ENCODE assay signal across 12 mouse cellular contexts in the genomic region with DNA sequence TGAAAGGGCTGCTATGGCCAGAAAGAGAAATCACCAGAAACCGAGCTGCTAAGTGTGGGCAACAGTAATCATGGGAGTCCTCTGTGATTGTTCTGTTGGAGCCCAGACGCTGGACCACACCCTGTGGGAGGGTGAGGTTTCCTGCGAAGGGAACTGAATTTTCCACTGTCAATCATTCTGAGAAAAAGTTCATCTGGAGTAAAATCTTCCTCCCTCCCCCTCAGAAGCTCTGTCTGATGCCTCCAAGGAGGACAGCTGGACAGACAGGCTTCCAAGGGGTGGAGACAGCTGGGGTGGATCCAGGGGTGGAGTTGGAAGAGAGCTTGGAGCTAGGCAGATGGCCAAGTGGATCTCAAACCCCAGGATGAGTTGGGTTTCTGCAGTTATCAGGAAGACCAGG. TPM values are rescaled to one million over a fixed set of nuclear protein-coding genes. Genes with fewer than 3 reads are reported as not detected.
DNase-seq lines count a peak whose midpoint lies in the region; ATAC-seq and TF ChIP-seq lines count a peak whose summit lies in the region.
"Had no signal": no experiment of that assay in that cellular context is flagged by ENCODE, and none has a peak within 500 bp of the region (broad histone marks: within the 10 kb centered on the region; RNA-seq: fewer than 3 reads in every experiment).

No protein-coding gene starts in this region.

- peak; percentile 71 for TF ChIP-seq EP300 in lung, postnatal 0 days (IDR thresholded peaks at IDR 0.05)

- H3K9me3 ChIP-seq in embryonic facial prominence, embryonic 14.5 days (ENCODE audit: control insufficient read depth, low read length), result no peaks in the 10 kb centered on the region
- no peaks in the 10 kb centered on the region for H3K9me3 ChIP-seq in lung, postnatal 0 days (ENCODE audit: low read length)
- H3K9me3 ChIP-seq: liver, embryonic 15.5 days; neural tube, embryonic 12.5 days had no signal

- no peak overlapping the region for H3K9ac ChIP-seq in embryonic facial prominence, embryonic 14.5 days (ENCODE audit: low read depth, low read length)
- H3K9ac ChIP-seq in lung, postnatal 0 days (replicated peaks; ENCODE audit: low read depth), result no peak overlapping the region
- H3K9ac ChIP-seq: liver, embryonic 15.5 days; neural tube, embryonic 12.5 days had no signal

- peak; percentile 65 for ATAC-seq in embryonic facial prominence, embryonic 14.5 days (ENCODE audit: low read depth)
- peak; percentile 87 for ATAC-seq in lung, postnatal 0 days
- ATAC-seq in cerebellum, adult (ENCODE audit: insufficient number of reproducible peaks, low FRiP score, low TSS enrichment), result no peak
- ATAC-seq: intestine, postnatal 0 days had no signal

- whole genome bisulfite sequencing in embryonic facial prominence, embryonic 14.5 days, result 14% methylated on average over 3 of the region's 3 CpGs
- WGBS in lung, postnatal 0 days, result 23% methylated on average over 3 of the region's 3 CpGs

- H3K4me1 ChIP-seq in embryonic facial prominence, embryonic 14.5 days (ENCODE audit: control insufficient read depth, insufficient read depth, low read length), result peaks cover 36% of the 10 kb centered on the region
- H3K4me1 ChIP-seq in lung, postnatal 0 days (ENCODE audit: insufficient read depth, low read depth, low read length), result no peaks in the 10 kb centered on the region
- H3K4me1 ChIP-seq: liver, embryonic 15.5 days; neural tube, embryonic 12.5 days had no signal

- H3K27ac ChIP-seq in embryonic facial prominence, embryonic 14.5 days (replicated peaks; ENCODE audit: low read depth, low read length), result no peak overlapping the region
- H3K27ac ChIP-seq in lung, postnatal 0 days (ENCODE audit: low read length), result 0 out of 2 replicates have a peak overlapping the region, but pooled peaks have one; percentile 20
- H3K27ac ChIP-seq: liver, embryonic 15.5 days; neural tube, embryonic 12.5 days had no signal

- TF ChIP-seq CTCF in lung, postnatal 0 days (IDR thresholded peaks at IDR 0.05), result no peak

- H3K4me3 ChIP-seq in embryonic facial prominence, embryonic 14.5 days (ENCODE audit: low read depth, low read length), result no peak overlapping the region
- no peak overlapping the region for H3K4me3 ChIP-seq in lung, postnatal 0 days (ENCODE audit: low read depth, low read length)
- H3K4me3 ChIP-seq: liver, embryonic 15.5 days; neural tube, embryonic 12.5 days had no signal

- DNase-seq in adrenal gland, postnatal 25 days, result peak; percentile 23
- no peak for DNase-seq in adrenal gland, postnatal 14 days
- DNase-seq in embryonic facial prominence, embryonic 14.5 days (ENCODE audit: low spot score), result peak; percentile 85
- DNase-seq in heart, postnatal 25 days (ENCODE audit: low spot score), result peak; percentile 65
- DNase-seq in lung, postnatal 0 days (ENCODE audit: low spot score), result peak; percentile 66
- no peak for DNase-seq in layer of hippocampus, postnatal 10 days (ENCODE audit: low spot score in 2 of 2)
- DNase-seq in natural killer cell, adult 2 months (ENCODE audit: low spot score in 2 of 2), result no peak
- DNase-seq: cerebellum, adult 18-20 months had no signal

- no peak overlapping the region for H3K4me2 ChIP-seq in embryonic facial prominence, embryonic 14.5 days (ENCODE audit: low read depth, low read length)
- H3K4me2 ChIP-seq in lung, postnatal 0 days (replicated peaks; ENCODE audit: low read depth, low read length), result no peak overlapping the region
- H3K4me2 ChIP-seq: liver, embryonic 15.5 days; neural tube, embryonic 12.5 days had no signal

- no peaks in the 10 kb centered on the region for H3K36me3 ChIP-seq in embryonic facial prominence, embryonic 14.5 days (ENCODE audit: control insufficient read depth, insufficient read depth, low read length)
- no peaks in the 10 kb centered on the region for H3K36me3 ChIP-seq in lung, postnatal 0 days (ENCODE audit: insufficient read depth, low read length)
- H3K36me3 ChIP-seq: liver, embryonic 15.5 days; neural tube, embryonic 12.5 days had no signal

- H3K27me3 ChIP-seq in embryonic facial prominence, embryonic 14.5 days (replicated peaks; ENCODE audit: control insufficient read depth, insufficient read depth, low read length), result no peaks in the 10 kb centered on the region
- no peaks in the 10 kb centered on the region for H3K27me3 ChIP-seq in lung, postnatal 0 days (replicated peaks; ENCODE audit: insufficient read depth, low read length)
- H3K27me3 ChIP-seq: neural tube, embryonic 12.5 days had no signal

- intact Hi-C loops in heart, postnatal 25 days (cut with DNase I), result no loop called here

RNA-seq across cellular contexts. Expression of a gene that starts 19.8 kb away (rescaled TPM):
- total RNA-seq in adrenal gland, postnatal 25 days (2021), result 28.5 and 36.1 TPM in 2 replicates
- 33.3 and 36.4 TPM in 2 replicates for total RNA-seq in adrenal gland, postnatal 14 days (2021)
- 48.4 and 49.1 TPM in 2 replicates for polyA plus RNA-seq in embryonic facial prominence, embryonic 14.5 days (2014; fragmentation: Nextera tagmentation; extraction: Ambion mirVana)
- total RNA-seq in heart, postnatal 25 days (2021), result 10 to 100 TPM; 57.9 to 59.9 TPM
- 12.9 and 14.3 TPM in 2 replicates for polyA plus RNA-seq in lung, postnatal 0 days (2015; fragmentation: Nextera tagmentation; extraction: Ambion mirVana)
- 10 to 100 TPM; 16.3 to 20.0 TPM for total RNA-seq in layer of hippocampus, postnatal 10 days (2021)

Comparison
In these comparisons a context has a peak if more than half of its experiments do, and no peak if none do; other contexts are left out.
1. DNase-seq: peak in adrenal gland, postnatal 25 days (single experiment), embryonic facial prominence, embryonic 14.5 days (single experiment), heart, postnatal 25 days (single experiment) and lung, postnatal 0 days (single experiment); none in adrenal gland, postnatal 14 days (single experiment), layer of hippocampus, postnatal 10 days (0 of 2) and natural killer cell, adult 2 months (0 of 2).